Mouse (Mus musculus) Patski (cell line): ENCODE measurements around the gene Gpr146. TPM values are rescaled to one million over a fixed set of nuclear protein-coding genes. Genes with fewer than 3 reads are reported as not detected.

Experiments used
- ATAC-seq: fragments of 100-300 bp; one replicate; pipeline ENCODE4 v1.8.0; 2021
- CTCF ChIA-PET: fragments of 350-600 bp; sonication (Branson Sonifier 250); formaldehyde crosslinking; loops from one replicate; lab custom pipeline; 2022; ENCODE audit warnings: inconsistent platforms; lab: Charles Lee
- POLR2A ChIA-PET: fragments of 350-600 bp; sonication (Branson Sonifier 250); formaldehyde crosslinking; loops from one replicate; lab custom pipeline; 2022; ENCODE audit warnings: antibody characterized with exemption, inconsistent platforms; lab: Charles Lee
- DNase-seq: peaks from one replicate; pipeline ENCODE4 v3.0.0-alpha.2; 2011; ENCODE audit warnings: low read depth, low spot score
- H3K27me3 ChIP-seq: fragments of 371-371 bp; one replicate; pipeline ENCODE4 v1.5.1; 2021
- CTCF ChIP-seq: fragments of 100-300 bp; IDR thresholded peaks from one replicate; pipeline ENCODE4 v1.5.1; 2021
- in situ Hi-C: fragments of 300-500 bp; cut with MboI; formaldehyde crosslinking; loops from 3 replicates; pipeline ENCODE4 v1.11.1; 2018; ENCODE audit warnings: low pct_unique_long_range_greater_than_20kb, mixed read lengths
- polyA plus RNA-seq: library from polyadenylated mRNA; unstranded; gene quantifications from one replicate; pipeline ENCODE4 v1.2.3, GENCODE M21; 2021

The Gpr146 gene
- polyA plus RNA-seq, 1 experiment from 2014 or later: 7.9 TPM

- ChIA-PET POLR2A (interaction anchor here (1.0 to 2.0 kb wide), 3 partner anchors 14 to 34 kb away, joined by 3 to 9 read pairs (median 4); no protein-coding TSS in a partner anchor), CTCF (interaction anchor here (1.6 kb wide), 1 partner anchor 30 kb away, joined by 3 read pairs; no protein-coding TSS in a partner anchor)
- in situ Hi-C loops: no loop called here
- TF ChIP-seq CTCF: no peak
- DNase-seq: no peak
- H3K27me3 ChIP-seq: no peaks in the 10 kb centered on the region
- ATAC-seq: peak; percentile 13
These were observed 1.6 kb downstream of the Gpr146 start for GRCm38 (mm10) chr5:139378986-139379629.

- ChIA-PET POLR2A (interaction anchor here (0.6 to 2.0 kb wide), 3 partner anchors 15 to 101 kb away, joined by 3 to 9 read pairs (median 4); no protein-coding TSS in a partner anchor), CTCF (interaction anchor here (0.9 kb wide), 1 partner anchor 15 kb away, joined by 3 read pairs; no protein-coding TSS in a partner anchor)
- in situ Hi-C loops: no loop called here
- no peaks in the 10 kb centered on the region for H3K27me3 ChIP-seq
- TF ChIP-seq CTCF: no peak
- ATAC-seq (no peak), DNase-seq (no peak)
These were observed 2.4 kb downstream of the Gpr146 start for GRCm38 (mm10) chr5:139379771-139380384.

GRCm38 (mm10) chr5:139380385-139381248 lies 3.1 kb downstream of the Gpr146 start:
- ChIA-PET POLR2A (interaction anchor here (0.6 to 2.0 kb wide), 4 partner anchors 14 to 100 kb away, joined by 3 to 9 read pairs (median 4); no protein-coding TSS in a partner anchor), CTCF (interaction anchor here (0.9 to 2.4 kb wide), 4 partner anchors 16 to 29 kb away, joined by 3 to 14 read pairs (median 3); partner anchors contain the start of genes Cox19 and Cyp2w1)

GRCm38 (mm10) chr5:139381586-139382513 lies 4.4 kb downstream of the Gpr146 start:
- ChIA-PET CTCF (interaction anchor here (1.4 to 2.4 kb wide), 3 partner anchors 16 to 30 kb away, joined by 3 to 14 read pairs (median 3); partner anchors contain the start of genes Cox19 and Cyp2w1), POLR2A (interaction anchor here (1.4 kb wide), 1 partner anchor 13 kb away, joined by 4 read pairs; no protein-coding TSS in a partner anchor)
- no peak for DNase-seq
- TF ChIP-seq CTCF: no peak
- in situ Hi-C loops: no loop called here
- no peaks in the 10 kb centered on the region for H3K27me3 ChIP-seq
- no peak for ATAC-seq

More at GRCm38 (mm10) chr5:139380385-139381248, 3.1 kb downstream of the Gpr146 start:
- in situ Hi-C loops: no loop called here
- no peak for TF ChIP-seq CTCF
- H3K27me3 ChIP-seq: no peaks in the 10 kb centered on the region
- ATAC-seq (peak; percentile 88), DNase-seq (peak; percentile 83)

- no peaks in the 10 kb centered on the region for H3K27me3 ChIP-seq
- POLR2A ChIA-PET: no interaction called here
- TF ChIP-seq CTCF: no peak
- CTCF ChIA-PET: interaction anchor here (2.4 kb wide), 1 partner anchor 15 kb away, joined by 14 read pairs; no protein-coding TSS in a partner anchor
- ATAC-seq: no peak
- in situ Hi-C loops: no loop called here
- DNase-seq: no peak
These were observed 5.3 kb downstream of the Gpr146 start for GRCm38 (mm10) chr5:139382760-139383159.

- no peaks in the 10 kb centered on the region for H3K27me3 ChIP-seq
- DNase-seq: no peak
- POLR2A ChIA-PET: no interaction called here
- no peak for TF ChIP-seq CTCF
- in situ Hi-C loops: no loop called here
- ATAC-seq: no peak
- CTCF ChIA-PET: interaction anchor here (2.4 kb wide), 1 partner anchor 15 kb away, joined by 14 read pairs; no protein-coding TSS in a partner anchor
These were observed 5.7 kb downstream of the Gpr146 start for GRCm38 (mm10) chr5:139383234-139383633.

- no peak for DNase-seq
- H3K27me3 ChIP-seq: no peaks in the 10 kb centered on the region
- ChIA-PET POLR2A (no interaction called here), CTCF (interaction anchor here (1.6 kb wide), 1 partner anchor 14 kb away, joined by 9 read pairs; no protein-coding TSS in a partner anchor)
- TF ChIP-seq CTCF: no peak
- no peak for ATAC-seq
- in situ Hi-C loops: no loop called here
These were observed 7.0 kb downstream of the Gpr146 start for GRCm38 (mm10) chr5:139384531-139384930.

- POLR2A ChIA-PET: no interaction called here
- in situ Hi-C loops: no loop called here
- no peak for ATAC-seq
- DNase-seq: no peak
- no peaks in the 10 kb centered on the region for H3K27me3 ChIP-seq
- no peak for TF ChIP-seq CTCF
- CTCF ChIA-PET: interaction anchor here (1.3 kb wide), 1 partner anchor 12 kb away, joined by 4 read pairs; no protein-coding TSS in a partner anchor
These were observed 8.6 kb downstream of the Gpr146 start for GRCm38 (mm10) chr5:139386047-139386446.
